Mouse (Mus musculus): Measurements from ENCODE around the gene Cyb561. TPM values are rescaled to one million over a fixed set of nuclear protein-coding genes. Genes with fewer than 3 reads are reported as not detected.

The Cyb561 gene
- polyA plus RNA-seq, 1 experiment from 2014 or later, result 3.4 TPM

DNA sequence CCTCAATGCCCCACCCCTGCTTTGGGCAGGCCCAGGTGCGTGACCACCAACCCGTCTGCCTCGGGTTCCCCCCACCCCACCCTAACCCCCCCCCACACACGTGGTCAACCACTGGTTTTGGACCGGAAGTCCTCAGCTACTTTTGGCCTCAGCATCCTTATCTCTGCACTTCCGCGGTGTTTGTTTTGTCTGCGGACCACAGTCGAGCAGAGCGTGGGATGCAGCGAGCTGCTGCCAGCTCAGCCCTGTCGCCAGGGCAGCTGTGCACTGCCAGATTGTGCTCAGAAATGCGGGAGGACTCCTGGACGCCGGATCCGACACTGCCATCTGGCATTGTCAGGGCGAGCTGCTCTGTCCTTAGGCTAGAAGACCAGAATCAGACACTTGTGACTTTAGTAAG, 6.2 kb upstream of the Cyb561 start:
- WGBS, result 13% methylated on average over 17 of the region's 17 CpGs
- no peaks in the 10 kb centered on the region for H3K9me3 ChIP-seq (ENCODE audit: control insufficient read depth, low read length)
- H3K4me2 ChIP-seq, result peak overlapping the region; percentile 33
- H3K4me3 ChIP-seq (ENCODE audit: low read depth, low read length), result no peak overlapping the region
- no peaks in the 10 kb centered on the region for H3K27me3 ChIP-seq (replicated peaks; ENCODE audit: control insufficient read depth, insufficient read depth, low read length)
- H3K9ac ChIP-seq (ENCODE audit: low read depth, low read length), result no peak overlapping the region
- H3K36me3 ChIP-seq (ENCODE audit: control insufficient read depth, insufficient read depth, low read length), result no peaks in the 10 kb centered on the region
- DNase-seq (ENCODE audit: low spot score) (no peak), ATAC-seq (replicated peaks; ENCODE audit: low FRiP score) (no peak)
- H3K4me1 ChIP-seq (replicated peaks; ENCODE audit: control insufficient read depth, insufficient read depth, low read length), result no peaks in the 10 kb centered on the region
- H3K27ac ChIP-seq (ENCODE audit: low read depth, low read length), result no peak overlapping the region

DNA sequence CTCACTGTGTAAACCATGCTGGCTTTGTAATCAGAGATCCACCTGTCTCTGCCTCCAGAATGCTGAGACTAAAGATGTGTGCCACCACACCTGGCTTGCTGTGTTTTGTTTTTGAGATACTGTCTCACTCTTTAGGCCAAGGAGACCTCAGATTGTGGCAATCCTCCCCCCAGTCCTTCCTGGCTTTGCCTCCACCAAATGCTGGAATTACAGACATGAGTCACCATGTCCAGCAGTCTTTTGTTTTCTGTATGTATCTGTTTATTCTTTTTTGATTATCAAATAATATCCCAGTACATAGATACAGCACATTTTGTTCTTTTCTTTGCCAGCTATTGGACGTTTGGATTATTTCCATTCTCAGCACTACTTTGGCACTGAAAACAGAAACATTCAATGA, 5.4 kb upstream of the Cyb561 start:
- ATAC-seq (replicated peaks; ENCODE audit: low FRiP score) (no peak), DNase-seq (ENCODE audit: low spot score) (no peak)
- H3K9me3 ChIP-seq (ENCODE audit: control insufficient read depth, low read length), result no peaks in the 10 kb centered on the region
- H3K4me2 ChIP-seq, result no peak overlapping the region
- no peak overlapping the region for H3K27ac ChIP-seq (ENCODE audit: low read depth, low read length)
- no peak overlapping the region for H3K9ac ChIP-seq (ENCODE audit: low read depth, low read length)
- H3K4me1 ChIP-seq (replicated peaks; ENCODE audit: control insufficient read depth, insufficient read depth, low read length), result no peaks in the 10 kb centered on the region
- 30% methylated on average over 1 of the region's 1 CpGs for WGBS
- H3K27me3 ChIP-seq (replicated peaks; ENCODE audit: control insufficient read depth, insufficient read depth, low read length), result no peaks in the 10 kb centered on the region
- no peak overlapping the region for H3K4me3 ChIP-seq (ENCODE audit: low read depth, low read length)
- no peaks in the 10 kb centered on the region for H3K36me3 ChIP-seq (ENCODE audit: control insufficient read depth, insufficient read depth, low read length)

- DNase-seq (ENCODE audit: low spot score), result no peak
- H3K9ac ChIP-seq (ENCODE audit: low read depth, low read length), result no peak overlapping the region
- no peak overlapping the region for H3K27ac ChIP-seq (ENCODE audit: low read depth, low read length)
- no peak overlapping the region for H3K4me3 ChIP-seq (ENCODE audit: low read depth, low read length)
- ATAC-seq (replicated peaks; ENCODE audit: low FRiP score), result no peak
- no peaks in the 10 kb centered on the region for H3K9me3 ChIP-seq (ENCODE audit: control insufficient read depth, low read length)
- H3K4me1 ChIP-seq (replicated peaks; ENCODE audit: control insufficient read depth, insufficient read depth, low read length), result no peaks in the 10 kb centered on the region
- H3K36me3 ChIP-seq (ENCODE audit: control insufficient read depth, insufficient read depth, low read length), result no peaks in the 10 kb centered on the region
- H3K27me3 ChIP-seq (replicated peaks; ENCODE audit: control insufficient read depth, insufficient read depth, low read length), result 0 out of 2 replicates have a peak, but pooled peaks cover 2% of the 10 kb centered on the region
- H3K4me2 ChIP-seq, result no peak overlapping the region
- 58% methylated on average over 6 of the region's 6 CpGs for WGBS
Measured at GRCm38 (mm10) chr11:105957501-105957900, 4.4 kb upstream of the Cyb561 start.

GRCm38 (mm10) chr11:105955815-105956430, 2.8 kb upstream of the Cyb561 start:
- Histone ChIP-seq H3K9ac (ENCODE audit: low read depth, low read length) (no peak overlapping the region), H3K4me3 (ENCODE audit: low read depth, low read length) (no peak overlapping the region), H3K4me1 (replicated peaks; ENCODE audit: control insufficient read depth, insufficient read depth, low read length) (no peaks in the 10 kb centered on the region), H3K27me3 (replicated peaks; ENCODE audit: control insufficient read depth, insufficient read depth, low read length) (peaks cover 2% of the 10 kb centered on the region; the same call in 1 of the 2 replicates), H3K9me3 (ENCODE audit: control insufficient read depth, low read length) (no peaks in the 10 kb centered on the region), H3K4me2 (no peak overlapping the region), H3K27ac (ENCODE audit: low read depth, low read length) (no peak overlapping the region), H3K36me3 (ENCODE audit: control insufficient read depth, insufficient read depth, low read length) (no peaks in the 10 kb centered on the region)
- 90% methylated on average over 28 of the region's 28 CpGs for WGBS
- DNase-seq (ENCODE audit: low spot score) (no peak), ATAC-seq (replicated peaks; ENCODE audit: low FRiP score) (no peak)

- Histone ChIP-seq H3K36me3 (ENCODE audit: control insufficient read depth, insufficient read depth, low read length) (no peaks in the 10 kb centered on the region), H3K9ac (ENCODE audit: low read depth, low read length) (no peak overlapping the region), H3K4me1 (replicated peaks; ENCODE audit: control insufficient read depth, insufficient read depth, low read length) (no peaks in the 10 kb centered on the region), H3K27ac (ENCODE audit: low read depth, low read length) (no peak overlapping the region), H3K27me3 (replicated peaks; ENCODE audit: control insufficient read depth, insufficient read depth, low read length) (peaks cover 4% of the 10 kb centered on the region; the same call in 1 of the 2 replicates), H3K4me3 (ENCODE audit: low read depth, low read length) (no peak overlapping the region), H3K9me3 (ENCODE audit: control insufficient read depth, low read length) (no peaks in the 10 kb centered on the region), H3K4me2 (no peak overlapping the region)
- 72% methylated on average over 6 of the region's 6 CpGs for WGBS
- ATAC-seq (replicated peaks; ENCODE audit: low FRiP score), result no peak
- DNase-seq (ENCODE audit: low spot score), result no peak
Measured at GRCm38 (mm10) chr11:105953402-105953801, 266 bp upstream of the Cyb561 start.

GRCm38 (mm10) chr11:105952111-105952510, 1.0 kb downstream of the Cyb561 start:
- H3K4me1 ChIP-seq (replicated peaks; ENCODE audit: control insufficient read depth, insufficient read depth, low read length), result no peaks in the 10 kb centered on the region
- H3K27ac ChIP-seq (ENCODE audit: low read depth, low read length), result no peak overlapping the region
- no peak overlapping the region for H3K4me2 ChIP-seq
- peaks cover 5% of the 10 kb centered on the region; the same call in 1 of the 2 replicates for H3K27me3 ChIP-seq (replicated peaks; ENCODE audit: control insufficient read depth, insufficient read depth, low read length)
- H3K9ac ChIP-seq (ENCODE audit: low read depth, low read length), result no peak overlapping the region
- WGBS, result 79% methylated on average over 9 of the region's 9 CpGs
- DNase-seq (ENCODE audit: low spot score) (no peak), ATAC-seq (replicated peaks; ENCODE audit: low FRiP score) (no peak)
- H3K4me3 ChIP-seq (ENCODE audit: low read depth, low read length), result no peak overlapping the region
- H3K9me3 ChIP-seq (ENCODE audit: control insufficient read depth, low read length), result no peaks in the 10 kb centered on the region
- H3K36me3 ChIP-seq (ENCODE audit: control insufficient read depth, insufficient read depth, low read length), result no peaks in the 10 kb centered on the region

- Histone ChIP-seq H3K4me2 (no peak overlapping the region), H3K36me3 (ENCODE audit: control insufficient read depth, insufficient read depth, low read length) (no peaks in the 10 kb centered on the region), H3K4me3 (ENCODE audit: low read depth, low read length) (no peak overlapping the region), H3K9ac (ENCODE audit: low read depth, low read length) (no peak overlapping the region), H3K4me1 (replicated peaks; ENCODE audit: control insufficient read depth, insufficient read depth, low read length) (peaks cover 2% of the 10 kb centered on the region; the same call in 1 of the 2 replicates), H3K27me3 (replicated peaks; ENCODE audit: control insufficient read depth, insufficient read depth, low read length) (peaks cover 5% of the 10 kb centered on the region; the same call in 1 of the 2 replicates), H3K9me3 (ENCODE audit: control insufficient read depth, low read length) (no peaks in the 10 kb centered on the region), H3K27ac (ENCODE audit: low read depth, low read length) (no peak overlapping the region)
- DNase-seq (ENCODE audit: low spot score) (no peak), ATAC-seq (replicated peaks; ENCODE audit: low FRiP score) (no peak)
- WGBS, result 59% methylated on average over 3 of the region's 3 CpGs
Measured at GRCm38 (mm10) chr11:105951601-105952044, 1.5 kb downstream of the Cyb561 start.

DNA sequence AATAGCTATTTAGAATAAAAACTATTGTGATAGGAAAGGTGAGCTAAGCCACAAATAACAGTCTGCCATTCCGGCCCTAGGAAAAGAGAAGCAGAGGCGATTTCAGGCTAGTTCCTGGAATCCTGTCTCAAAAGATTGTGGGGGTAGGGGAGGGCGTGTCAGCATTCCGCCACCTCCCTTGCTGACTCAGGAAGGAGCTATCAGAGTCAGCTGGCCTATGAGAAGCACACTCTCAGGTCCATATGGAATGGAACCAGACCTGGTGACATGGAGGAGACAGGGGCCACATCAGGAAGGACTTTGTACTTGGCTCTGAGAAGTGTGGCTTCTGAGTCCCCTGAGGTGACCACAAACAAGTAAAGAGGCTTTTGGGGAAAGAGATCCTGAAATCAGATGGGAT, 2.6 kb downstream of the Cyb561 start:
- ATAC-seq (replicated peaks; ENCODE audit: low FRiP score), result no peak
- H3K27ac ChIP-seq (ENCODE audit: low read depth, low read length), result no peak overlapping the region

DNA sequence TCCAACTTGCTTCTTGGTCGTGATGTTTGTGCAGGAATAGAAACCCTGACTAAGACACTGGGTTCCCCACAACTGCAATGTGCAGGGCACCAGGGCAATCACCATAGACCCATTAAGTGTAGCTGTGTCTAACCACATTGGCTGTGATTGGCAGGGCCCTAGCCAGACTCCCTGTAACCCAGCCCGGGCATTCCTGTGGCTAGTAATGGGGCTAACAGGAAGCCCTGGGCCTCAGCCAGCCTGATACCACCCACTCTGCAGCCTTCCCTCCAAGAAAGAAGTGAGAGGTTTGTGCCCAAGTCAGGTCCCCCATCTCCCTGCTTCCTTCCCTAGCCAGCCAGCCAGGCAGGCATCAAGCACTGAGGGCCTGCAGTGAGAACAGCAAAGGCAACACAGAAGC, 4.9 kb downstream of the Cyb561 start:
- peaks cover 13% of the 10 kb centered on the region; the same call in 1 of the 2 replicates for H3K27me3 ChIP-seq (replicated peaks; ENCODE audit: control insufficient read depth, insufficient read depth, low read length)
- H3K4me2 ChIP-seq, result no peak overlapping the region
- no peak overlapping the region for H3K27ac ChIP-seq (ENCODE audit: low read depth, low read length)
- 41% methylated on average over 2 of the region's 2 CpGs for WGBS
- H3K9ac ChIP-seq (ENCODE audit: low read depth, low read length), result no peak overlapping the region
- no peak for ATAC-seq (replicated peaks; ENCODE audit: low FRiP score)
- DNase-seq (ENCODE audit: low spot score), result no peak
- peaks cover 19% of the 10 kb centered on the region for H3K4me1 ChIP-seq (replicated peaks; ENCODE audit: control insufficient read depth, insufficient read depth, low read length)
- no peaks in the 10 kb centered on the region for H3K9me3 ChIP-seq (ENCODE audit: control insufficient read depth, low read length)
- no peak overlapping the region for H3K4me3 ChIP-seq (ENCODE audit: low read depth, low read length)
- H3K36me3 ChIP-seq (ENCODE audit: control insufficient read depth, insufficient read depth, low read length), result no peaks in the 10 kb centered on the region

More for the DNA sequence above, 2.6 kb downstream of the Cyb561 start:
- no peaks in the 10 kb centered on the region for H3K9me3 ChIP-seq (ENCODE audit: control insufficient read depth, low read length)
- H3K9ac ChIP-seq (ENCODE audit: low read depth, low read length), result no peak overlapping the region
- WGBS, result 54% methylated on average over 4 of the region's 4 CpGs
- DNase-seq (ENCODE audit: low spot score), result no peak
- peaks cover 7% of the 10 kb centered on the region; the same call in 1 of the 2 replicates for H3K4me1 ChIP-seq (replicated peaks; ENCODE audit: control insufficient read depth, insufficient read depth, low read length)
- H3K27me3 ChIP-seq (replicated peaks; ENCODE audit: control insufficient read depth, insufficient read depth, low read length), result peaks cover 5% of the 10 kb centered on the region; the same call in 1 of the 2 replicates
- H3K36me3 ChIP-seq (ENCODE audit: control insufficient read depth, insufficient read depth, low read length), result no peaks in the 10 kb centered on the region
- no peak overlapping the region for H3K4me3 ChIP-seq (ENCODE audit: low read depth, low read length)
- H3K4me2 ChIP-seq, result no peak overlapping the region
